Mouse (Mus musculus) adrenal gland, postnatal 10 days (tissue): ENCODE results near the gene Fundc1. TPM values are rescaled to one million over a fixed set of nuclear protein-coding genes. Genes with fewer than 3 reads are reported as not detected.
"Not testable (repeated sequence)": the region's sequence is repeated elsewhere in the genome, so short reads cannot be mapped to it uniquely, and the experiment has no call there.

Experiments
- DNase-seq: peaks from one replicate; pipeline ENCODE4 v3.0.0; 2021; ENCODE audit warnings: mixed read lengths
- long read RNA-seq, 2 experiments: library from polyadenylated mRNA; stranded (forward); transcript quantifications; one replicate each; pipeline ENCODE4 v2.0.0; 2021
- total RNA-seq, 2 experiments: library from RNA; stranded (reverse); gene quantifications; 2 replicates each; pipeline ENCODE4 v1.2.3; 2021

Gene Fundc1
- 10 to 100 TPM; 32.5 to 39.5 TPM for total RNA-seq
- long read RNA-seq, experiment 1, transcript Fundc1-201 (5 exons, 1,983 nt), result major isoform, 44 of 50 reads
- long read RNA-seq, experiment 1, partial matches to known transcripts, result 0 of 50 reads
- long read RNA-seq, experiment 1, other reads (novel, unspliced or antisense), result 4 of 50 reads
- long read RNA-seq, experiment 2, transcript Fundc1-201 (5 exons, 1,983 nt), result major isoform, 37 of 45 reads
- long read RNA-seq, experiment 2, partial matches to known transcripts, result 0 of 45 reads
- long read RNA-seq, experiment 2, other reads (novel, unspliced or antisense), result 7 of 45 reads

DNA sequence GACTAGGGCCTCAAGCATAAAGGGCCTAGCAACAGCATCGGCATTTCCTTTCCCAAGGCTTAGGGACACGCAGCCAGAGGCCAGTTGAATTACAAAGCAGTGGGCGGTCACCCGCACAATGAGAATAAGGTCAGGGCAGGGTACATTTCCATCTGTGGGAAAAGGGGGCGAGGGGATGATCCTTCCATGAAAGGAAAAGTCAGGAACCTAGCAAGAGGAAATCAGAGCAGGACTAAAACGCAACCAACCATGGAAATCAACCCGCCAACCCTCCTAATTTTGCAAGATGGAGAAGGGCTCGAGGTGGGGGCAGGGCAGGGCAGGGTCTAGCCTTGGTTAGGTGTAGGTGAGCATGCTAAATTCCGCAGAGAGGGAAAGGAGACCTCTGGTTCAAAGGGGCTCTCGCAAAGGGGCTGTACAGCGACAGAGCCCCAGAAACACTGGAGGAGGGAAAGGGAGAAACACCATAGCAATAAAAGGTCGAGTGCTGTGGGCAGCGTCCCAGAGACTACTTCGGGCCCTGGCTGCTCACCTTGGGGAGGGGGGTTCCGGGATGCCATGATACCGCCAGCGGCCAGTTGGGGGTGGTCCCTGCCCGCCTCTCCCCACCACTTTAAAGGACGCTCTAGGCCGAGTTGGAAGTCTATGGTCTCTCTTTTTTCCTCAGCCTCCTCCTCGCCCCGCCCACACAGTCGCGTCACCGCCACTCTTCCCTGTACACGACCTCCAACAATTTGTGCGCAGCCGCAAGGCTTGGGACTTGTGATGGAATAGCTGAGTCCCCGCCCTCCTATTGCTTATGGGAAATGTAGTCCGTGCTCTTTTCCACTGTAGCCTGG, at the start of gene Fundc1:
Fundc1 (minus strand) TSS at position 705 of the 839 bp plus-strand sequence.
- peak; percentile 92 for DNase-seq

- DNase-seq, result no peak
These were observed 39.1 kb upstream of the Fundc1 start for GRCm38 (mm10) chrX:17611253-17611652.

GRCm38 (mm10) chrX:17608763-17609162, 36.6 kb upstream of the Fundc1 start:
- DNase-seq, result no peak

DNA sequence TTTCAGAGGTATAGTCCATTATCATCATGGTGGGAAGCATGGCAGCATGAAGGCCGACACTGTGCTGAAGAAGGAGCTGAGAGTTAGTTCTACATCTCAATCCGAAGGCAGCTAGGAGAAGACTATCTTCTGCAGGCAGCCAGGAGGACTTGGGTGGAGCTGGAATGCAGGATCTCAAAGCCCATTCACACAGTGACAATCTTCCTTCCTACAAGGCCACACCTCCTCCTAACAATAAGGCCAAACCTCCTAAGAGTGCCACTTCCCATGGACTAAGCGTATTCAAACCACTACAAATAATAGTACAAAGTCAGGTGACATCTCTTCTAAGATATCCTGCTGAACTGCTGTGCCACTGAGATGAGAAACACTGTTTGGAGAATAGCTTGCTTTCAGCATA, 35.5 kb upstream of the Fundc1 start:
- no peak for DNase-seq

DNA sequence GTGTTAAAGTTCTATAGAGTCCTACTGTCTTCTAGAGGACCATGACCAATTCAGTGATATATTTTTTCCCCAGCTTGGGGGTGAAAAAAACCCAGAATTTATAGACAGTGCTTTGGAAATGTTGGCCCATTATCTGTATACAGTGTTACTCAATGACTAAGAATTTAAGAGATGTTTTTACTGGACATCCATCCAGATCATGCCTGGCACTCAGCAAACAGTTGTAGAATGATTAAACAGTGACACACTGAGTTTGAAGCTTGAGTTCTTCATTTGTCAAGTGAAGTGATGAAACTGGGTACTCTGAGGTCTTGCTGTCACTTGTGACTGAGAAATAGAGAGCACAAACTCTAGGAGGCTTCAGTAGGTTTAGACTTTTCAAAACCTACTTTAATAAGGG, 21.2 kb upstream of the Fundc1 start:
- DNase-seq, result no peak

GRCm38 (mm10) chrX:17590745-17591144, 18.6 kb upstream of the Fundc1 start:
- peak; percentile 49 for DNase-seq

DNA sequence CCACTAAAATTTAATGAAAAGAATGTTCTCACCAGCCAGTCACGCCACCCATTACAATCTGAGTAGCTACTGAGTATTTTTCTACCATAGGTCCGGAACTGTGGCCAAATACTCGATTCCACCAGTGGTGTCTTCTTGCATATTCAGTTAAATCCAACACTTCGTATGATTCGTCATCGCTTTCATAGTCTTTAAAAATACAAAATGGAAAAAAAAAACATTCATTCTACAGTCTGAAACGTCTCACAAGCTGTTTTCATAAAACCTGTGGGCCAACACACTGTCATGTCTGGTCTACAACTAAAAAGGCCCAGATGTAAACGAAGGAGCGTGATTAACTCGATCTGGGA, 879 bp downstream of the Fundc1 start:
- DNase-seq, result no peak

DNA sequence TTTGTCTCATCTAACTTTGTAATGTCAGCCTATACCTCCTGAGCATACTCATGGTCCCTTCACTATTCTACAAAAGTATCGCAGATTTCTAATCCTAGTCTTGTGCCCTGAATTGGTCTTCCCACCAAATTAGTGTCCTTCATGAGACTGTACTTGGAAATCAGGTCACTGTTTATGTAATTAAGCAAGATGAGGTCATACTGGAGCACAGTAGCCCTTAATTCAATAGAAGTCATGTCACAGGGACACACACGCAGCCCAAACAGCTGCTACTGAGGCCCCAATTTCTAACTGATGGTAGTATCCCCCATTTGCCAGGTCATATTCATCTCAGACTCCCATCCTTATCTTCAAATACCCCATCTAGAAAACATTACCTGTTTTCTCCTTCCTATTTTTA, 3.5 kb downstream of the Fundc1 start:
- no peak for DNase-seq

DNA sequence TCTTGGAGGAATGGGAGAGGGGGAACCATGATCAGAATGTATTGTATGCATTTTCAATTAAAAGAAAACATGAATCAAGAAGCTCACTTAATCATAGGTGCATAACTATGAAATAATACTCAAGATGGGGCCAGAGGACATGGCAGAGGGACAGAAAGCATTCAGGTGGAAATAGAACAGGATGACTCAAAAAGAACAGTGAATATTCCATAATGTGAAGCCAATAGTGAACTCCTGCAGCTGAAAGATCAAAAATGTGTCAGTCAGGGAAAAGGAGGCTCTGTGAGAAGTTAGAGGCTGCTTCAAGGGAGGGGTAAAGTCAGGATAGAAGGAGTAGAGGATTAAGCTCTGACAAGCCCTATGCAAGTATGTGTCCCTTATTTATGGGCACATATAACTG, 6.4 kb downstream of the Fundc1 start:
- DNase-seq, result no peak

- no peak for DNase-seq
These were observed 7.4 kb downstream of the Fundc1 start for GRCm38 (mm10) chrX:17564732-17565131.

GRCm38 (mm10) chrX:17558746-17559145, 13.4 kb downstream of the Fundc1 start:
- no peak for DNase-seq

GRCm38 (mm10) chrX:17554488-17554887, 17.6 kb downstream of the Fundc1 start:
- no peak for DNase-seq

GRCm38 (mm10) chrX:17551586-17551985, 20.5 kb downstream of the Fundc1 start:
- DNase-seq, result not testable (repeated sequence)

GRCm38 (mm10) chrX:17547143-17547806, 24.9 kb downstream of the Fundc1 start:
- no peak for DNase-seq

- DNase-seq, result no peak
These were observed 27.1 kb downstream of the Fundc1 start for GRCm38 (mm10) chrX:17544860-17545492.

- DNase-seq, result no peak
These were observed 34.4 kb downstream of the Fundc1 start for GRCm38 (mm10) chrX:17537701-17538100.

DNA sequence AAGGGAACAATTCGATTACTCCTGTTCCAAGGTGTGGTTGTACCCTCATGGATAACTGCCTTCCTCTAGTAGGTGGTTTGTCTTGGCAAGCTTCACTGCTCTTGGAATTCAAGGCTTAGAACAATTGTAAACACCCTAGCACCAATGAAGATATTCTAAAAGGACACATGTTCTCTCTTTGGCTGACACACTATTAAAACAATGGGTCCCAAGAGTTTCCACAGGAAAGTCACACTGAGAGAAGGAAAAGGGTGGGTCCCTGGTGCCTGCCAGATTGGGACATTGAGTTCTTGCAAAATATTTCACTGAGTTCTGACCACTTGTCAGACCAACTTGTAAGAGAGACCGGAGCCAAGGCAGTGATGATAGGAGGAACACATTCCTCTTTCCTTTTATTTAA, 45.1 kb downstream of the Fundc1 start:
- DNase-seq, result no peak

DNA sequence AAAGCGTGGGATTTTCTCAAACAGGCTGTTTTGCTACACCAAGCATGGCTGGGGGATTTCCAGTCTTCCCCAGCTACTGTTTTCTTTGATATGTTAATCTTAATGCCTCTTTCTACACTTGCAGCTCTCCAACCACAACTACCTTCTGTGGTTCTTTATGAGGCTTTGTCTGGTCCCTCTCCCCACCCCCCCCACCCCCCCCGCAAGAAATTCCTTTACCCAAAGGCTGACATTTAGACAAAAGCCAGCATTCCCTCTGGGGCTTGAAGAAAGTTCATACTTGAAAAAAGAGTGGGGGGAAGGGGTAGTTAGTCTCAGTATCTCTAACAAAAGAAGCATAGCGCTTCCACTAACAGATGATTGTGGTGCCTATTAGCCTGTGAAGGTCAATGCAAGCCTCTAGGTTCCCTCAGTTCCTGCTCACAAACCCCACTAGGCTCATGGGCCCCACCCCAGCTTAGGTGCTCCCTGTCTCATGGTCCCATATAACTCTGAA, 50.9 kb downstream of the Fundc1 start:
- DNase-seq, result no peak

GRCm38 (mm10) chrX:17520086-17520485, 52.0 kb downstream of the Fundc1 start:
- peak; percentile 32 for DNase-seq

DNA sequence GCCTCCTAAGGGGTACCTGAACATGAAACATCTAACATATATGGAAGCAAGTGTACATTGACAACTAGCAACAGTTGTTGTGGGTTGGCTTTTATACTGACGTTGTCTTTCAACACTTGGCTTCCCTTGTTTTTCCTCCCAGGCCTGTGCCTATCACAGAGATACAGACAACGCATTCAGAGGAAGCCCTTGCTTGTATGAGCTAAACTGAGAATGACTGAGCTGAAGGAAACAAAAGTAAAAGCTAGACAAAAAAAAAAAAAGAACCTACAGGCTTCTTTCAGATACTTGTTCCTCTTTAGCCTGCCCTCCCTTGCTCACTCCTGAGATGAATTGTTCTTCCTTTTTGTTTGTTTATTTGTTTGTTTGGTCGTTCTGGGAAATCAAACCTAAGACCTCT, 58.1 kb downstream of the Fundc1 start:
- no peak for DNase-seq

DNA sequence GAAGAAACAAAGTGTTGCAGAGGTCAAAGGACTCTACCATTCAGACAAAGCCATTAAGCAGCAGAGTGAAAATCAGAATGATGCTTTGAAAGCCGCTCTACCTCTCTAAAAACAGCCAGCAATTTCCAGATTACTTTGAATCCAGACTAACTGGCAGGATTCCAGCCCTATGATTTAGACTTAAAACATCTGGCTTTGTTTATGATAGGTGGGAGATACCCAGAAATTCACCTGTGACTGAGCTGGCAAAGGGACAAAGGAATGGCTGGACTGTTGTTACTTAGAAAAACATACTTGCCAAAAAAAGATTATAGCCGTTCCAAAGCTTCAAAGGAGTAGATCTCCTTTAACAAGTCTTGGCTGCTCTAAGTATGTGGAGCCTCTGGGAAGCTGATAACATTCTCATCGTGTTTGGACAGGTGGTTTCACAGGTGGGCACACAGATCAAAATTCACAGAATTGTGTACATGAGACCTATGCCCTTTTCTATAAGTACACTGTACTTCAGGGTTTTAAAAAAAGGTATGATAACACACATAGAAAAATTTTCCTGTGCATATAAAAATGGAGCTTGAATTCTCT, 60.0 kb downstream of the Fundc1 start:
- no peak for DNase-seq
